In genomic region chr10:98740507-98741147, GRCm38 (mm10) we compare ENCODE assay signal across 20 mouse cellular contexts.
"Had no signal": no experiment of that assay in that cellular context is flagged by ENCODE, and none has a peak within 500 bp of the region (broad histone marks: within the 10 kb centered on the region; RNA-seq: fewer than 3 reads in every experiment).

No protein-coding gene starts in this region.

- H3K4me1 ChIP-seq: heart, embryonic 15.5 days; hindbrain, embryonic 13.5 days had no signal

- H3K4me3 ChIP-seq: gastrocnemius, adult 2 months; heart, adult 2 months; heart, embryonic 13.5 days; heart, embryonic 15.5 days; hindbrain, embryonic 13.5 days; intestine, embryonic 15.5 days; layer of hippocampus, adult 2 months; left cerebral cortex, adult 2 months; limb, embryonic 10.5 days; limb, embryonic 12.5 days; liver, embryonic 12.5 days had no signal

- ATAC-seq: hindbrain, embryonic 16.5 days; inflammation-experienced regulatory T-cells, adult 6 months; intestine, embryonic 15.5 days; intestine, postnatal 0 days; liver, embryonic 12.5 days had no signal

- H3K36me3 ChIP-seq: heart, embryonic 13.5 days; heart, embryonic 15.5 days; hindbrain, embryonic 13.5 days; intestine, embryonic 15.5 days; limb, embryonic 10.5 days; limb, embryonic 12.5 days; liver, embryonic 12.5 days had no signal

- H3K9me3 ChIP-seq: heart, embryonic 13.5 days; heart, embryonic 15.5 days; hindbrain, embryonic 13.5 days; intestine, embryonic 15.5 days; limb, embryonic 10.5 days; limb, embryonic 12.5 days; liver, embryonic 12.5 days had no signal

- DNase-seq: gastrocnemius, adult 2 months; gastrocnemius, postnatal 25 days; heart, adult 11 months; heart, postnatal 36 days; kidney, adult 18-20 months; kidney, adult 8-10 months; liver had no signal

- H3K27ac ChIP-seq: gastrocnemius, adult 2 months; heart, adult 2 months; heart, embryonic 13.5 days; heart, embryonic 15.5 days; hindbrain, embryonic 13.5 days; intestine, embryonic 15.5 days; layer of hippocampus, adult 2 months; left cerebral cortex, adult 2 months; limb, embryonic 10.5 days; limb, embryonic 12.5 days; liver, embryonic 12.5 days had no signal

- H3K9ac ChIP-seq: heart, embryonic 13.5 days; heart, embryonic 15.5 days; hindbrain, embryonic 13.5 days; intestine, embryonic 15.5 days; limb, embryonic 12.5 days; liver, embryonic 12.5 days had no signal

- H3K27me3 ChIP-seq: heart, embryonic 13.5 days; heart, embryonic 15.5 days; hindbrain, embryonic 13.5 days; intestine, embryonic 15.5 days; limb, embryonic 12.5 days; liver, embryonic 12.5 days had no signal
